Mouse (Mus musculus) liver, embryonic 15.5 days (tissue): ENCODE data around the gene Adora3. TPM values are rescaled to one million over a fixed set of nuclear protein-coding genes. Genes with fewer than 3 reads are reported as not detected.
A peak's percentile ranks its signal among the peaks of the same experiment; 100 is the strongest.

ENCODE experiments used
- ATAC-seq: fragments of 200-750 bp; cut with Nextera tagmentation; 2 replicates; pipeline ENCODE4 v1.8.0; 2017; ENCODE audit warnings: moderate number of reproducible peaks, mild to moderate bottlenecking, moderate library complexity; ENCODE audit not compliant: insufficient read depth
- H3K27ac ChIP-seq: fragments of 300-500 bp; sonication (generic); replicated peaks from 2 replicates; pipeline ENCODE4 v1.5.1; 2015; ENCODE audit warnings: mild to moderate bottlenecking, inconsistent platforms
- H3K27me3 ChIP-seq: fragments of 300-500 bp; sonication (generic); 2 replicates; pipeline ENCODE4 v1.6.1; 2015; ENCODE audit warnings: mild to moderate bottlenecking, inconsistent platforms
- H3K36me3 ChIP-seq: fragments of 300-500 bp; sonication (generic); replicated peaks from 2 replicates; pipeline ENCODE4 v1.6.1; 2015; ENCODE audit warnings: moderate library complexity, mild to moderate bottlenecking, inconsistent platforms
- H3K4me1 ChIP-seq: fragments of 300-500 bp; sonication (generic); replicated peaks from 2 replicates; pipeline ENCODE4 v1.6.1; 2015; ENCODE audit warnings: inconsistent platforms
- H3K4me2 ChIP-seq: fragments of 300-500 bp; sonication (generic); 2 replicates; pipeline ENCODE4 v1.6.1; 2015; ENCODE audit warnings: moderate library complexity, mild to moderate bottlenecking, inconsistent platforms
- H3K4me3 ChIP-seq: fragments of 300-500 bp; sonication (generic); replicated peaks from 2 replicates; pipeline ENCODE4 v1.5.1; 2015; ENCODE audit warnings: mild to moderate bottlenecking, inconsistent platforms
- H3K9ac ChIP-seq: fragments of 300-500 bp; sonication (generic); 2 replicates; pipeline ENCODE4 v1.6.1; 2015; ENCODE audit warnings: moderate library complexity, mild to moderate bottlenecking, inconsistent platforms
- H3K9me3 ChIP-seq: fragments of 300-500 bp; sonication (generic); replicated peaks from 2 replicates; pipeline ENCODE4 v1.6.1; 2016; ENCODE audit warnings: inconsistent platforms
- WGBS: fragments of 180-500 bp; shearing (Covaris S2); methylation state at CpG from one replicate; pipeline ENCODE4 v1.1.7; 2015; ENCODE audit warnings: mixed read lengths; ENCODE audit not compliant: insufficient replicate concordance; 5-methylcytosine and 5-hydroxymethylcytosine counted together
- polyA plus RNA-seq: library from polyadenylated mRNA; unstranded; fragments of >200 nt; fragmentation: Nextera tagmentation; extraction: Ambion mirVana; gene quantifications from 2 replicates; pipeline ENCODE4 v1.2.1, GENCODE M21; 2015

The Adora3 gene
- polyA plus RNA-seq, 1 experiment from 2014 or later = 0.64 TPM

DNA sequence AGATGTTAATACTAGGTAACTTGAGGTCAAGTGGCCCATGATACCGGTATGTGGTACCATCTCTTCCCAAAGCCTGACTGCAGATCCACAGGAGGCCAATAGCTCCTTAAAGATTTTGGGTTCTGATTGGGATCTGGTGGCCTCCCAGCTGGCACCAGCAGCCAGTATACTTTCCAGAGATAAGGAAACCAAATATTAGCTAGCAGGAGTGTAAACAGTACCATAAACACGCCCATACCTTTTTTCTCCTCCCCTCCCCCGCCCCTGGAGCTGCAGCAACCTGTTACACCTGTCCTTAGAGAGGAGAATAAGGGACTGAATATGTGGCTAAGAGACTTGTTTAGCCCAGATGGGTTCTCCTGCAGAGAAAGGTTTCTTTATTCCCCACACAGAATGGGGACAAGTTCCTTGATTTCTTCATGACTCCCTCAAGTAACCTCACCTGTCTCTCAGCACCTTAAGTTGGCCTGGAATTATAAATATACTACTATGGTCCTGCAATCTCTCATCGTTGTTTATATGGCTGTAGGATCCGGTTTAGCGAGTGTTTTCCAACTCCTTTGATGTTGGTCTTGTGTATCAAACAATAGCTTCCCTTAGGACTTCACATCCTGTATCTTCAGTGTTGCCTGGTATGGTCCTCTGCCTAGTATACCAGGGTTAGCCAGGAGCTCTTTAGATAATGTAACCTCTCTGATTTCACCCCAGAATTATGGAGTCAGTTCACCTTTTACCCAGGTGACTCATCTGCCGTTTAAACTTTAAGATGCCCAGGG lies 24.2 kb upstream of the Adora3 start:
- H3K4me2 ChIP-seq = no peak overlapping the region
- ATAC-seq = peak; percentile 47; the same call in 1 of the 2 replicates

DNA sequence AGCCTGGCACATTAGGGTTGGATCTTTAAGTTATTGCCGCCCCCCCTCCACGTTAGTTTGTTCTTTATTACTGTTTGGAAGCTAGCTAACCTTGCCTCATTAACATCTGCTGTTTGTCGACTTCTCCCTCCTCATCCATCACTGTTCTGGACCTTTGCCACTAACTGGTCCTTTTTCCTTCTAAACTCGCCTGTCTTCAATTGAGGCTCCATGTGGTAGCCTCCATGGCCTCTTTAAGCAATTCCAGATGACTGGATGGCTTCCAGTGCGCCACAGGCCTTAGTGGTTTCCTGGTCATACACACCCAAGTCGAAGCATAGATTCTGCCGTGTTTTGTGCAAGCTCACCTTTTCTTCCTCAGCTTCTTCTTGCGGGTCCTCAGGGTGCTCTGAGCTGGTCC lies 16.9 kb upstream of the Adora3 start:
- H3K9me3 ChIP-seq = no peaks in the 10 kb centered on the region
- H3K27me3 ChIP-seq = peaks cover 11% of the 10 kb centered on the region; the same call in 1 of the 2 replicates
- H3K4me3 ChIP-seq = no peak overlapping the region
- WGBS = 55% methylated on average over 8 of the region's 8 CpGs
- H3K9ac ChIP-seq = no peak overlapping the region
- no peak for ATAC-seq
- no peaks in the 10 kb centered on the region for H3K36me3 ChIP-seq
- H3K27ac ChIP-seq = no peak overlapping the region
- H3K4me2 ChIP-seq = no peak overlapping the region
- H3K4me1 ChIP-seq = no peaks in the 10 kb centered on the region

More for the DNA sequence above, 24.2 kb upstream of the Adora3 start:
- H3K36me3 ChIP-seq = no peaks in the 10 kb centered on the region
- no peak overlapping the region for H3K9ac ChIP-seq
- H3K4me3 ChIP-seq = no peak overlapping the region
- H3K27ac ChIP-seq = no peak overlapping the region
- H3K4me1 ChIP-seq = peaks cover 6% of the 10 kb centered on the region
- 0 out of 2 replicates have a peak, but pooled peaks cover 7% of the 10 kb centered on the region for H3K27me3 ChIP-seq
- no peaks in the 10 kb centered on the region for H3K9me3 ChIP-seq
- whole genome bisulfite sequencing = 52% methylated on average over 7 of the region's 7 CpGs

DNA sequence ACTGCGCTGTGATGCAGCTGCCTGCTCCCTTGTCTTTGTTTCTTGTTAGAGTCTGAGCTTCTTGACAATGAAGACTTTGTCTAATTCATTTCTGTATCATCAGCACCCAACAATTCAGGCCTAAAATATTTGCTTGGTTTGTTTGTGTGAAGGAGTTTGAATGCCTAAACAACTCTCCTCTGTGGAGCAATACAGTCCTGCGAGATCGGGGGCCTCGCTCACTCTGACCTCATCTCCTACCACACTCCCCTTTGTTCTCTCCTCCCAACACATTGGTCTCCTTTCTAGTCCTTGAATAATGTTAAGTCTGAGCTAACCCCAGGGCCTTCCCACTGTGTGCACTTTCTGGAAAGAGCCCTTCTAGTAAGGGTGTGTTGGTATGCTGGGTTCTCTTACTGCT lies 15.9 kb upstream of the Adora3 start:
- H3K4me3 ChIP-seq = no peak overlapping the region
- ATAC-seq = no peak
- H3K27ac ChIP-seq = no peak overlapping the region
- 80% methylated on average over 4 of the region's 4 CpGs for WGBS
- no peaks in the 10 kb centered on the region for H3K4me1 ChIP-seq
- no peak overlapping the region for H3K4me2 ChIP-seq
- no peaks in the 10 kb centered on the region for H3K9me3 ChIP-seq
- no peak overlapping the region for H3K9ac ChIP-seq
- no peaks in the 10 kb centered on the region for H3K36me3 ChIP-seq
- peaks cover 11% of the 10 kb centered on the region; the same call in 1 of the 2 replicates for H3K27me3 ChIP-seq

DNA sequence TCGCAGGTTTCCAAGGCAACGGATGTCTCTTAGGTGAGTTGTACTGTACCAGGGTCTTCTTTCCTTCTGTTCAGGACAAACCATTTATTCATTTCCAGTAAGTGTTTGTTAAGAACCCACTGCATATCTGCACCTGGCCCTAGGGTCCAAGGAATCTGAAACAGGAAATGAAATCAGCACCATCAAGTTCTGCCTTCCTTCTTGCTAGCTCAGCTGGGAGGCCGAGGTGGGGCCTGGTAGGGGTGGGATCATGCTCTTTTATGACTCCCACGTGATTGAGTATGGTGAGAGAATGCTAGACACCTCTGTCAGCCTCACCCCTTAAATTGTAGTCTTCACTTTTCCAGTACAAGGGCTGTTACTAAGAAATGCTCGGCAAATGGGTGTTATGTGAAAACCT lies 13.1 kb upstream of the Adora3 start:
- Histone ChIP-seq H3K27me3 (peaks cover 5% of the 10 kb centered on the region; the same call in 1 of the 2 replicates), H3K9ac (no peak overlapping the region), H3K9me3 (no peaks in the 10 kb centered on the region), H3K36me3 (no peaks in the 10 kb centered on the region), H3K4me2 (no peak overlapping the region), H3K4me1 (no peaks in the 10 kb centered on the region), H3K27ac (no peak overlapping the region), H3K4me3 (no peak overlapping the region)
- ATAC-seq = no peak
- WGBS = 50% methylated on average over 5 of the region's 5 CpGs

DNA sequence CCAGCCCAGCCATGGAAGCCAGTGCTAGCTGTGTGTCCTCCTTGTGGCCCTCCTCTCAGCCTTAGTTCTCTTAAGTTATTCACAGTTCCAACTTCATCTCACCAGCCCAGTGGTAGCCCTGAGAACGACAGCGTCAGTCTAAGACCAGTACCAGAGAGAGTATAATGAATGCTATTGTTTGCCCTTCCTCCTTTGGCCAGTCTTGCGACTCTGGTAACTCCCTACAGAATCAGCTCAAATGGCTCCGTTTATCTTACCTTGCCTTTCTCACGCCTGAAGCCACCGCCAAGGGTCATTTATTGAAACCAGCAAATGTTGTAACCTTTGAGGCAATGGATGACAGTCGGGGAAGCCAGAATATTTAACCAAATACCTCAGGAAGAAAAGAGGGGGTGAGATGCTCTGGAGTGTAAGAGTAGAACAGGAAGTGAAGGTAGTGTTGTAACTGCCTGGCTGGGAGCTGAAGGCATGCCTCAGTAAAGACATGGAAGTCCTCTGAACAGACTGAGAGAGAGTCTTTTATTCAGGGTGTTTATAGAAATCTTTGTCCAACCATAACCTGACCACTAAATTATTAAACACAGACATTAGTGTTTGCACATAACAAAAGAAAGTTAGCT lies 8.8 kb upstream of the Adora3 start:
- 41% methylated on average over 7 of the region's 7 CpGs for WGBS

DNA sequence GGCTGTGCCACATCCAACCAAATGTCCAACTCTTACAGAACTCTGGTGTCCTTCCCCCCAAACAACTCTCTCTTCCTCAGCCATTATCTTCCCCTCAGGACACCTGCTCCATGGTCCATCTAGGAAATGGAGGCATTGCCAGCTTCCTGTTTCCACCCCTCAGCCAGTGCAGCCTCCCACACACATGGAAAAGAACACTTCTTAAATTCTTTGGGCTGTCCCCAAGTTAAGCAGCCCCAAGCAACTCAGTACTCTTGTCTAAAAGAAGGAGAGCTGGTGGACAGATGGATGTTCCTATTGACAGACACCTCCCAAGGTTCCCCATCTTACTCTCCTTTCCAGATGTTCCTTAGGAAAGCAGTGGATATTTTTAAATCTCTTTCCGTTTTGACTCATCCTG lies 6.5 kb upstream of the Adora3 start:
- H3K4me1 ChIP-seq = peaks cover 7% of the 10 kb centered on the region
- H3K4me2 ChIP-seq = no peak overlapping the region
- H3K9ac ChIP-seq = no peak overlapping the region
- ATAC-seq = no peak
- 58% methylated on average over 1 of the region's 1 CpGs for WGBS
- H3K27ac ChIP-seq = no peak overlapping the region
- no peak overlapping the region for H3K4me3 ChIP-seq
- H3K36me3 ChIP-seq = no peaks in the 10 kb centered on the region
- peaks cover 11% of the 10 kb centered on the region; the same call in 1 of the 2 replicates for H3K27me3 ChIP-seq
- no peaks in the 10 kb centered on the region for H3K9me3 ChIP-seq

More for the DNA sequence above, 8.8 kb upstream of the Adora3 start:
- Histone ChIP-seq H3K36me3 (no peaks in the 10 kb centered on the region), H3K9ac (no peak overlapping the region), H3K4me3 (no peak overlapping the region), H3K4me2 (no peak overlapping the region), H3K27me3 (peaks cover 14% of the 10 kb centered on the region; the same call in 1 of the 2 replicates), H3K27ac (no peak overlapping the region), H3K4me1 (no peaks in the 10 kb centered on the region), H3K9me3 (no peaks in the 10 kb centered on the region)
- no peak for ATAC-seq

DNA sequence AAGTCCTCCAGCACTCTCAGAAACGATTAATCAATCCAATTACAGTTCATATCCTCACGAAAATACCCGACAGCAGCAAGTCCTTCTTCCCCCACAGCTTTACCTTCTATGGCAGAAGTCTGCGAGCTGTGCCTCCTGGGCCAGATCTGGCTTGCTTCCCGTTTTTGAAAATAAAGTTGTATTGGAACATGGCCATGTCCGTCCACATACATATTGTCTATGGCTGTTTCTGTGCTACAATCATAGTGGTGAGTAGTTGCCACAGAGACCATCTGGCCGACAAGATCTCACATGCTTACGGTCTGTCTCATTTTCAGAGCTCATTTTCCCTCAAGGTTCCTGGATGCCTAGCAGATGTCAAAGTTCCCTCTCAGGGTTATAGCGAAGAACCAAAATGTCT lies 5.5 kb upstream of the Adora3 start:
- no peak overlapping the region for H3K4me3 ChIP-seq
- H3K36me3 ChIP-seq = no peaks in the 10 kb centered on the region
- no peak overlapping the region for H3K27ac ChIP-seq
- WGBS = 49% methylated on average over 9 of the region's 9 CpGs
- H3K27me3 ChIP-seq = peaks cover 11% of the 10 kb centered on the region; the same call in 1 of the 2 replicates
- no peak overlapping the region for H3K4me2 ChIP-seq
- H3K9me3 ChIP-seq = no peaks in the 10 kb centered on the region
- H3K4me1 ChIP-seq = peaks cover 7% of the 10 kb centered on the region
- ATAC-seq = no peak
- no peak overlapping the region for H3K9ac ChIP-seq

DNA sequence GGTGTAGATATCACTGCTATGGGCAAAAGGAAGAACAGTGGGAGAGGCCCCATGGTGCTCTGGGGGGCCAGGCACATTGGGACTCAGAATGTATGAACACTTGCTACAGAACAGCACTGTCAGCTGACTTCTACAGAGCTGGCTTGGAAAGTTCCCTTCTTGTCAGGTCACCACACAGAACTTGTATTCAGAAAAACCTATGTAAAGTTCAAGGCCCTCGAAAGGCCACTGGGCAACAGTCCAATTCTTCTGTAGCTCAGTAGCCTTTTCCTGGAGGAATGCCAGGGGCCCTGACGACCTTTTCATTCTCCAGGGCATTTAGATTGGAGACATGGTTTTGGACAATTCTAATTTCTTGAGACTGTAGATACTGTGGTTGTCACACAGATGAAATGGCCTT lies 2.5 kb upstream of the Adora3 start:
- no peaks in the 10 kb centered on the region for H3K36me3 ChIP-seq
- 0 out of 2 replicates have a peak overlapping the region, but pooled peaks have one; percentile 6 for H3K27ac ChIP-seq
- no peaks in the 10 kb centered on the region for H3K9me3 ChIP-seq
- H3K9ac ChIP-seq = no peak overlapping the region
- peak; percentile 51; the same call in 1 of the 2 replicates for ATAC-seq
- H3K4me3 ChIP-seq = no peak overlapping the region
- peaks cover 7% of the 10 kb centered on the region for H3K4me1 ChIP-seq
- H3K27me3 ChIP-seq = peaks cover 14% of the 10 kb centered on the region; the same call in 1 of the 2 replicates
- no peak overlapping the region for H3K4me2 ChIP-seq
- 47% methylated on average over 2 of the region's 2 CpGs for WGBS

DNA sequence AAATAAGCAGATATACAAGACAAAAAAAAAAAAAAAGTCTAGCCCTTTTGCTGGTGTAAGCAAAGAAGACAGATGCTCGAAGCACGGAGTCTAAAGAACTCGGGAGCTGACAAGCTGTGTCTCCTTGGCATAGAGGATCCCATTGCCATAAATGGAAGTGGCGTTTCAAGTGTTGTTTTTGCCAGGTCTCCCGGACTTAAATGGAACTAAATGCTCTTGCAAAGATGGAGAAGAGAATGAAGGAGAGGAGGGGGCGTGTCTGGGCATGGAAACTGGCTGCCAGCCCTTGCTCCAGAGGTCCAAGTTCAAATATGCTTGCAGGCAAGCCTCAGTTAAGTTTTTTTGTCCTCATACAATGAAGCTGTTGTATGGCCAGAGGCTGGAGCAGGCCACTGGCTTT lies 1.4 kb downstream of the Adora3 start:
- Histone ChIP-seq H3K4me2 (no peak overlapping the region), H3K36me3 (no peaks in the 10 kb centered on the region), H3K27ac (no peak overlapping the region), H3K4me3 (no peak overlapping the region), H3K9ac (no peak overlapping the region), H3K4me1 (peaks cover 10% of the 10 kb centered on the region), H3K9me3 (no peaks in the 10 kb centered on the region), H3K27me3 (peaks cover 8% of the 10 kb centered on the region; the same call in 1 of the 2 replicates)
- no peak for ATAC-seq
- 56% methylated on average over 6 of the region's 6 CpGs for WGBS

DNA sequence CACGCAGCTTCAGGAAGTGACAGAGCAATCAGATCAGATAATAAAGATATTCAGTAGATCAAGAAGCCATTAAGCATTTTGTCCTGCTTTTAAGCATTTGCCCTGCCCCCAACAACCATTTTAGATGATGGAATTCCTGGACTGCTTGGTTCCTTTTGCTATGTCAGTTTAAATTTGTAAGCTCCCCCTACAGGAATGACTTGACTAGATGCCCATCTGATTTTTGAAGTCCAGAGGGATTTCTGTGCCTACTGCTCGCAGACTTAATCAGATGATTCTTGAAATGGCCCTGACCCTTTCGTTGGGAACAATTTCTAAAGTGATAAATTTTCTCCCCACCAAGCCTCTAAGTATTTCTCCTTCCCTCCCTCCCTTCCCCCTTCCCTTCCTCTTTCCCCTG lies 1.9 kb downstream of the Adora3 start:
- Histone ChIP-seq H3K9me3 (no peaks in the 10 kb centered on the region), H3K4me1 (peaks cover 9% of the 10 kb centered on the region), H3K36me3 (no peaks in the 10 kb centered on the region), H3K4me2 (no peak overlapping the region), H3K4me3 (no peak overlapping the region), H3K9ac (no peak overlapping the region), H3K27me3 (peaks cover 8% of the 10 kb centered on the region; the same call in 1 of the 2 replicates), H3K27ac (no peak overlapping the region)
- 30% methylated on average over 3 of the region's 3 CpGs for WGBS
- ATAC-seq = no peak
